Mouse (Mus musculus) urinary bladder, postnatal 4 days (tissue): ENCODE data around the gene Sv2a.
"Not testable (repeated sequence)": the region's sequence is repeated elsewhere in the genome, so short reads cannot be mapped to it uniquely, and the experiment has no call there.

Experiments used
- DNase-seq, 2 experiments: peaks; one replicate each; pipeline ENCODE4 v3.0.0; 2021 to 2022; ENCODE audit warnings: low spot score in 2 of 2

The Sv2a gene

DNA sequence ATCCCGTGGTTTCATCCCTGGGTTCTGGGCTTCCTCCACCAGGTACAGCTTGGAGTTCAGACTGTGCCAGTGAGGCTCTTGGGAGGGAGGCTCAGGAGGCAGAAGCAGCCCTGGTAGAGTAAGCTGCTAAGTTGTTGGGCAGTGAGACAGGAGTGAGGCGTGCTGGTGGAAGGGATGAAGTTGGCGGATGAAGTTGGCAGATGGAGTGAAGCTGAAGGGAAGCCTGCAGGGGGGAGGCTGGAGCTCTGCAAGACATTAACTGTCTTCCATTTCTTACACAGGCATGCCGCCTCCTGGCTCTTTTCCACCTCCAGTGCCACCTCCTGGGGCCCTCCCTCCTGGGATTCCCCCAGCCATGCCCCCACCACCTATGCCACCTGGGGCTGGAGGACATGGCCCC lies 6.9 kb upstream of the Sv2a start:
- DNase-seq: not testable (repeated sequence)

DNA sequence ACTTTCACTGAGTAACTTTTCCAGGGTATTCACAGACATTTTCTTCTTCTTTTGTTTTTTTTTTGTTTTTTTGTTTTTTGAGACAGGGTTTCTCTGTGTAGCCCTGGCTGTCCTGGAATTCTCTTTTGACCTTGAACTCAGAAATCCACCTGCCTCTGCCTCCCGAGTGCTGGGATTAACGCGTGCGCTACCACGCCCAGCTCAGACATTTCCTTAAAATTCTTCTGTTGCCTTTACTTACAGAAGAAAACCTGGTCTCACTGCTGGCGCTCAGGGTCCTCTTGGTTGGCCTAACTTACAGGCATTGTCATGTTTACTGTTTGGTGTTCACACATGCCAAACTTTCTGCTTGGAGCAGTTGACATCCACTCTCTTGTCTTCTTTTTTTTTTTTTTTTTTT lies 5.7 kb upstream of the Sv2a start:
- DNase-seq: no peak

DNA sequence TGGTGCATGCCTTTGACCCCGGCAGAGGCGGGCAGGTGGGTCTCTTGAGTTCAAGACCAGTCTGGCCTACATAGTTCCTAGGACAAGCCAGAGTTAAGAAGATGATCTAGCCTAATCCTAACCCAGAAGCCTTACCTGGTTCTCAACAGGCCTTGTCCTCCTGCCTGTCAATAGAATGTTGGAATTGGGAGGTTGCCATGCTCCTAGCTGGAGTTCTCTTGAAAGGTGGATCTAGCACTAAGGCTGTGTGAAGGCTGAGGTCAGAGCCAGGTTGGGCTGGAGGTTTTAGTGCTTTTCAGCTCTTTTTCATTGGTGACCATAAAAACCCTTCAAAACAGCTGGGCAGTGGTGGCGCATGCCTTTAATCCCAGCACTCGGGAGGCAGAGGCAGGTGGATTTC lies 2.5 kb upstream of the Sv2a start:
- no peak for DNase-seq

DNA sequence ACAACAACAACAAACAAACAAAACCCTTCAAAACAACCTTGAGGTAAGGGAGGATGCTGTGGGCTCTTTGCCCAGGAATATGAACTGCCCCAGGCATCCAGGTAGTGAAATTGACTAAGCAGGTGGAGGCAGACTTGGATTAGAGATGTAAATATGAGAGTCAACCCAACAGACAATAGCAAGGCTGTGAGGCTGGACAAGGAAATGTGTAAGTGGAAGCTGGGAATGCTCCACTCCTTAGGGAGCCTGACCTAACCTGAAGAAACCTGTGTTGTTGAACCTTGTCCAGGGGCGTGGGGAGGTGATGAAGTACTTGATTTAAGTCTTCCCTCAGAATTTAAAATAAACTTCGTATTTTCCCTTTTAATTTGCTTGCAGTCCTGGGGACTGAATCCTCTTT lies 2.0 kb upstream of the Sv2a start:
- no peak for DNase-seq

DNA sequence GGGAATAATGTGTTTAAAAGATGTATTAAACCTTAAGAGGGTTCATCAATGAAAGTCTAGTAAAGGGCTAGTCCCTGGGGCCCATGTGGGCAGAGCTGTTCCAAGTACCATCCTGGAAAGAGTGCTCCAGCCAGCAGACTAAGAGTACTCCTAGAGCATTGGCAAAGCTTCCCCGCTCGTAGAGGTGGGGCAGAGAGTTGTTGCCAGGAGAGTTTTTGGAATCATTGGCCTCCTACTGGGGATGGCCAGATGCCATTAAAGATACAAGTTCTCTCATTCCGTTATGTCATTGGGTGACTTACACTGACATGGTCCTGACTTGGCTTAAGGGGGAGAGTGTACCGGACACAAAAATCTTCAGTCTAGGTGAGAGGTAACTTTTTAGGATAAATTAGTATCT lies 1.4 kb upstream of the Sv2a start:
- no peak for DNase-seq

DNA sequence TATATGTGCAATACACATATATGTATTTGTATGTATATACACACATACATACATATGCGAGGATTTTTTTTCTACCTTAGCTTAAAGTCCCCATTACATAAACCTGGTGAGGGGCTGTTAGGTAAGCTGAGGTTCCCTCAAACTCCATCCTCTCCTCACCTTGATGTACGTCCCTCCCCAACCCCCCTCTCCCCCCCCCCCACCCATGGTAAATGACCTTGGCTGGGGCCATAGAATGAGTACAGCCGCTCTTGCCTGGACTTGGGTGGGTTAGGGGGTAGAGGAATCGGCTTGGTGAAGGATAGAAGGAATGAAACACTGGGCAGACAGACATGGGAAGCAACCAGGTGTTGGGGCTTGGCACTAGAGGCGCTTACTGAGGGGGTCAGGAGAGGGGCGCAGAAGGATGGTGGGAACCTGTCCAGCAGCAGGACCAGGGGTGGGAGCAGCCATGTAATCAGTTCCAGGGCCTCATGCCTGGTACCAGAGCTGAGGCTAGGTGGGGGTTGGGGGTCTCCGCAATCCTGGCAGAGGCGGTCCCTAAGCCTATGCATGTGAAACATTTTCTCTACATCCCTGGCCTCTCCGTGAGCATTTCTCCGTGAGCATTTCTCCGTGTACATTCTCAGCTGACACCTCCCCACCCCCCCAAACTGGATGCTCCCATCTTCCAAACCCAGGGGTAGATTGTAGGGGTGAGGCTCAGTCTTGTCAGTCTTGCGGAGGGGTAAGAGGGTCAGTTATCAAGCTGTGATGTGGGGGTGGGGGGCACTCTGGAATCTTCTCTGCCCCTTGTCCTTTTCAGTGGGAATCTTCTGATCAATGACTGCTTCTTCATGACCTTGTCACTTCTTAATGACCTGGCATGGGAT lies 795 bp downstream of the Sv2a start:
- DNase-seq: no peak

DNA sequence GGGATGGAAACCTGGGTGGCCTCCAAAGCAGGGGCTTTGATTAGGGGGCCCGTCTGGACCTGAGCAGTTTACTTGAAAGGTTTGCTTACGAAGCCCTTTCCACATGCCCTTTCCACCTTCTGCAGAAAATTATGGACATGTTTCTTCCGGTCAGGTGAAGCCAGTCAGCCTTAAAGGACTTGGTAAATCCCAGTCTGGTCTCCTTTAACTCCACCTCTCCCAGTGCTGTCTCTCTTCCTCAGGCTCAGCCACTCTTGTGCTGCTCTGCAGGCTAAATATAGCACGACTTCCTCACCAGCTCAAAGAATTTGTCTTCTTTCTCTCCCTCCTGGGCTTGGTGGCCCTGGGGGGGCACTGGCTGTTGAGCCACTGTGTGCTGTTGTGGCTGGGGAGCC lies 1.4 kb downstream of the Sv2a start:
- DNase-seq: no peak

DNA sequence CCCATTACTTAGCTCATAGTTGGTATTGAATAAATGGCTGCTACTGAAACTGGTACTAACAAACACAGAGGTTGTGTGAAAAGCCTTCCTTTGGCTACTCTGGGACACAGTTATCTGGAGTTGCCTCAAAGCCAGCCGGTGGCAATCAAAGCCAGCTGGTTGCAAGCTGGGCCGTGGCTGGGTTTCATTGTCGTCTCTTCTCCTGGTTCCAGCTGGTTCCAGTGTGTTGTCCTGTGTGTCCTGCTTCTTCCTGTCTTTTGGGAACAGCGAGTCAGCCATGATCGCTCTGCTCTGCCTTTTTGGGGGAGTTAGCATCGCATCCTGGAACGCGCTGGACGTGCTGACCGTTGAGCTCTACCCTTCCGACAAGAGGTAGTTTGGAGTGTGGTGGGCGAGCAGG lies 12.0 kb downstream of the Sv2a start:
- DNase-seq: no peak

DNA sequence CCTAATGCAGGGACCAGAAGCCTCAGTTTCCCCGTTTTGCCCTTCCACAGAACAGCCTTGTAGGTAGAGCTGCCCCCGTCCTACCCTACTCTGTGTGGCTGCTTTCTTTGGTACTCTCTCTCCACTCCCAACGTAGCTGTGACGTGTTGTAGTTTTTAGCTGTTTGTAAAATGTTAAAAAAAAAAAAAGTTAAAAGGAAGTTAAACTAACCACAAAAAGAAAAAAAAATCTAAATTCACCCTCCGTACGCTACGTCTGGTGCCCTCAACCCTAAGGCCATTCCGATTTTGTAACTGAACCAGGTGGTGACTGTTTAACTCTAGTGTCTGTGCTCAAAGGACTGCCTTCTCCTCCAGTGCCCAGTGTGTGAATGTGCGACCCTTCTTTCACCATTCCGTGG lies 14.0 kb downstream of the Sv2a start:
- no peak for DNase-seq

DNA sequence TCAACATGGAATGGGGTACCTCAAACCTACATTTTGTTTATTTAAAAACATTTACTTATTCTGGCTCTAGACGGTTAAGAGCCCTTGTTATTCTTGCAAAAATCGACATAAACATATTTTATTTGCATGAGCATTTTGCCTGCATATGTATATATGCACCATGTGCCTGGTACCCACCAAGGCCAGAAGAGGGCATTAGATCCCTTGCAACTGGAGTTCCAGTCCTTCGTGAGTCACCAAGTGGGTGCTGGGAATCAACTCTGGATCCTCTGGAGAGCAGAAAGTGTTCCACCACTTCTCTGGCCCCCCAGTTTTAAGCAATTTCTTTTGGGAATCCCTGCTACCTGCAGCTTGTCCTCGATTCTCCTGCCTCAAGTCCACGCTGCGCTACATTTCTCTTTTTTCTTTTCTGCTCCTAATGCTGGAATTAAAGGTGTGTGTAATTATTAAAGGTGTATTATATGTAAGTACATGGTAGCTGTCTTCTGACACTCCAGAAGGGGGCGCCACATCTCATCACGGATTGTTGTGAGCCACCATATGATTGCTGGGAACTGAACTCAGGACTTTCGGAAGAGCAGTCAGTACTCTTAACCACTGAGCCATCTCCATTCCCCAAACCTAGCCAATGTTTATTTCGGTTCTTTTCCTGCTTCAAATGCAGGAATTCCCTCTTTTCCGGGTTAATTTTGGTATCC lies 14.8 kb downstream of the Sv2a start:
- no peak for DNase-seq

DNA sequence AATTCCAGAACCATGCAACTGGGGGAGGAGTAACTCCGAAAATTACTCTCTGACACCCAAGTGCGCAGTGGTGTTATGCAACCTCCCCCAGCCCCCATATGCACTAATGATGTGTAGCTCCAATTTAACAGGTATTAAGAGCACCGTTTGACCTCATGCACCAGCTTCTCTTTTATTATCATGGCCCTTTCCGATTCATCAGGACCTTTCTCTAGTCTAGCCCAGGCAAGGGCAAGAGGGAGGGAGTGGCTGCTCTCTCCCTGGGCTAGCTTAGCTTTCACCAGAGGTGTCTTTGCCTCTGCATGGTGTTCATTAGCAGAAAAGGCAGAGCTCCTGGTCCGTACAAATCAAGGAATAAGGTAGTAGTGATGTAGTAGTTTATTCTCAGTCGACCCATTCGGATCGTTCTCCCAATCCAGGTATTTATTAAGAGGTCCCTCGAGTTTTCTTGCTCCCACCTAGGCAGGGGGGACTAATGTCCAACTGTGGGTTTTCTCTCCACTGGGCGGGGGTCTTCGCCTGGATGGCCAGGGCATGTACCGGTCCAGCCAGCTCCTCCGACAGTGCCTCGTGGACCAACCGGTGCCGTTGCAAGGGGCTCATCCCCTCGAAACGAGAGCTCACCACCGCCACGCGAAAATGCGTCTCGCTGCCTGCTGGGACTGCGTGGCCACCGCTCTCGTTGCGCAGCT lies 15.6 kb downstream of the Sv2a start:
- no peak for DNase-seq

DNA sequence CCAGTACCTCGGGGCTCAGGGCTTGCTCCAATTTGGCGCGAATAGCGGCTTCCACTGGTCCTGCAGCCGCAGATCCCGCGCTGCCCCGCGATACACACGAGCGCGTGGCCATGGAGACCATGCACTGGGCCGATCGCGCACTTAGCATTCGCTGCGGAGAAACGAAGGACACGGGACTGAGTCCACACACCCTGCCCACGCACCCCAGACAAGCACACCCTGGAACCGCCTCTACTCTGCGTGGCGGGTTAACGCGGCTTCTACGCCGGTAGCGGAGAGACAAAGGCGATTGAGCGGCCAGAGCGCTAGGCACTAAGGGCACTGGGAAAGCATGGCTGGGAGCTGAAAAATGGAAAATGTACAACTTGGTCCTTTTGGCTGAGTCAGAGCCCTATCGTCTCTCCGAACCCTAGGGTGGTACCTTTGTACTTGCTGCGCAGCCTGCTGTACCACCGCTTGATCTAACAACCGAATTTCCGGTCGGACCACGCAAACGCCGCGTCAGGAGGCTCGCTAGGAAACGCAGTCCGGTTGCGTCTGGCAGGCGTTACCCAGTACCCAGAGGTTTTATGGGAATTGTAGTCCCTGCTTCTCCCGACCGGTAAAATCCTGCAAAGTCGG lies 16.3 kb downstream of the Sv2a start:
- peak; percentile 81 to 86 for DNase-seq

DNA sequence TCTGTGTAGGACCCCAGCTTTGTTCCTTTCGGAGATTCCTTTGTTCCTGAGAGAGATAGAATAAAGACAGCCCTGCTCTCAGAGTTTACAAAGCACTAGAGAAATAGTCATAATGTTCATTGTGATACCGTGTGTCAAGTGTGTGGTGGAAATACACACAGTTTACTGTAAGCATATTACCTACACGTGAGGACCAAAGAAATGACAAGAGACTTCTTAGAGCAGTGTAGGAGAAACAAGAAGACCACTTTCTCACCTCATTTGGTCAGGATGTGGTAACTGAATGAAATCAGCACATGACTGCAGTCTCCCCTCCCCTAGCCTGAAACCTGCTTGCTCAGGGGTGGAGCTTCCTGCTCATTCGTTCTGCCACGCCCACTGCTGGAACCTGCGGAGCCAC lies 17.2 kb downstream of the Sv2a start:
- no peak for DNase-seq

DNA sequence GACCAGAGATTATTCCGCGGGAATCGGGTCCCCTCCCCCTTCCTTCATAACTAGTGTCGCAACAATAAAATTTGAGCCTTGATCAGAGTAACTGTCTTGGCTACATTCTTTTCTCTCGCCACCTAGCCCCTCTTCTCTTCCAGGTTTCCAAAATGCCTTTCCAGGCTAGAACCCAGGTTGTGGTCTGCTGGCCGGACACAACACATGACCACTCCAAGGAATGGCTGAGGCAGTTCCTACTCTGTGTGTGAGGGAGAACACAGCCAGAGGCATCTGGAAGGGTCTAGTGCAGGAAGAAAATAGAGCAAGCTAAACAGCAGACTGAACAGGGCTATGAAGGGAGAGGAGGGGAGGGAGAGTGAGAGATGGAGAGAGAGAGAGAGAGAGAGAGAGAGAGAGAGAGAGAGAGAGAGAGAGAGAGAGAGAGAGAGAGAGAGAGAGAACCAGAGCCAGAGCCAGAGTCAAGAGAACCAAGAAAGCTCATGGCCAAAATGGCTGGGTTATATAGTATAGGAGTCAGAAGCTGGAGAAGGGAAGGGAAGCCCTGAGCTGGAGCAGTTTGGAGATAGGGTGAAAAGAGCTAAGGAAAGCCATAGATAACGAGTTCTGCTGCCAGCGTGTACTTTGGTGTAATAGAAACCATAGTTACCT lies 17.8 kb downstream of the Sv2a start:
- DNase-seq: not testable (repeated sequence)

DNA sequence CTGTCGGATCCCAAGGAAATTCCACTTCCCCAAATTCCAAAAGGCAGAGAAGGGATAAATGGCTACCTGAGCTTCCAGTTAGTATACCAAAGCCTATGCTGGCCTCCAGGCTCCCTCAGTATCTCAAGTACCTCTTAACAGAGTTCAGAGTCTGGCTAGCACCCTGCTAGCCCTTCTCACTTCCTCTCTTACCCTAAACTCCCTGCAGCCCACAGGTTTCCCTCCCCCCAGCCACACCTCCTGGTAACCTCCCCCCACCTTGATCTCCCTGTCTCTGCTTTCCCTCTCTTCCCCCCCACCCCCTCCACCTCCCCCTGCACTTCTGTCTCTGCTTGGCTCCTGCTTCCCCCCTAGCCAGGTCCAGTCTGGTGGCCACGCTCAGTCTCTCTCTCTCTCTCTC lies 18.8 kb downstream of the Sv2a start:
- DNase-seq: no peak

DNA sequence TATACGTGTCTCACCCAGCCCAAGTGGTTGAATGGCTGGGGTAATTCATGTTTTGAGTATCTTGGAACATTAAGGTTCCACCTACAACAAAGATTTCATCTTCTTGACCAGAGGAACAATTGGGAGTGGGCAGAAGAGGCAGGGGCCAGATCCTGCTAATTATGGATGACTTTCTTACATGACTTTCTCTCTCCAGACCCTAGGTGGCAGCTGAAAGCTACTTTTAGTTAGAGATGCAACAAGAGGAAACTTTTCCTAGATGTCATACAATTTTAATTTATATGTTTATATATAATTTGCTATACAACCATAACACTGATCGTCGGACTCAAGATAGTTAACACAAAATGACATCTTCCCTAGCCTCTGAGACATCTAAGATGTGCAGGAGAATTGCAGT lies 26.9 kb downstream of the Sv2a start:
- no peak for DNase-seq

DNA sequence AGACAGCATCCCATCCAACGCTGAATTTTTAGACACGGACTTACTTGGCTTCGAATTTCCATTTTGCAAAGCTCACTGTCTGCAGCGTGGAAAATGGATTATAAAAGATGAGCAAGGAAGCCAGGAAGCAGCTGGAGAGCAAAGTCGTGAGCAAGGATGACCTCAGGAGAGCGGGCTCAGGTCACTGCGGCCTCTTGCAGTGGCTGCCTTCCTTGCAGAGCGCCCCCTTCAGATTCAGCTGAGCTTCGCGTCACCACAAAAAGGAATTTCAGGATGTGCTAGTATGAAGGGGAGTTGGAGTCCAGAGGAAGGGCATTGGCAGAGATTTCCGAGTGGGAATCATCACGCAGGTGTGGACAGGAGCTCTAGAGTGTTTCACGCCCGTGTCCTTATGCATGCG lies 28.3 kb downstream of the Sv2a start:
- DNase-seq: no peak

DNA sequence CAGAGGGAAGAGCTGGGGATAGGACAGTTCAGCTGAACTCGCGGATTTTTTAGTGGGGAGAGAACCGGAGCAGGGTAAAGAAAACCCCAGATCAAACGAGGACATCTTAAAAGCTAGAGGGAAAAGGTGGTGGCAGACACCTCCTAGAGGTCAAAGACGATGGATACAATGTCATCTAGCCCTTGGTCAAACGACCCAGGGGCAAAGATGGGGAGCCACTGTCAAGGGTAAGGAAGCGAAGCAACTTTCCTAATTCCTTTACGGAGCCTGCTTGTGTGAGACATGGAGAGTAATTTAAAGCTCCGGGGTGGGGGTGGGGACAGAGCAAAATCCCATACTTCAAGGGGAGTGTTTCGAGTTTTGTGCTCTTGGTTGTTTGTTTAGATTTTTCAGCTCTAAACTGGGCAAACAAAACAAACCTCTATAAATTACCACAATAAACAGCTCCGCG lies 38.3 kb downstream of the Sv2a start:
- no peak for DNase-seq

DNA sequence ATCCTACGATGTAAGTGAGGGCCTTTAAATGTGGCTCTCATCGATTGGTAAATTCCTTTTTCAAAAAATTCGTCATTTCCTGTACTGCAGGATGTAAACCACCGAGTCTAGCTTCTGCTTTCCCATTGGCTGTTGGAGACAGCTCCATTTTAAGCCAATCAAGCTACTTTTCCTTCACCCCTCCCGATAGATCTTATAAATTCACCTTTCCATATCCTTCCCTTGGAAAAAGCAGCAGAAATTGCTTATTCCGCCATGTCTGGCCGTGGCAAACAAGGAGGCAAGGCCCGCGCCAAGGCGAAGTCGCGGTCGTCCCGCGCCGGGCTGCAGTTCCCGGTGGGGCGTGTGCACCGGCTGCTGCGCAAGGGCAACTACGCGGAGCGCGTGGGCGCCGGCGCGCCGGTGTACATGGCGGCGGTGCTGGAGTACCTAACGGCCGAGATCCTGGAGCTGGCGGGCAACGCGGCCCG lies 38.7 kb downstream of the Sv2a start, which contains the start of the genes Bola1 and Hist2h2ab:
Gene Bola1, minus strand, starts transcription at position 49 of the 470 bp plus-strand sequence.
Gene Hist2h2ab, plus strand, starts transcription at position 205 of the 470 bp plus-strand sequence.
- DNase-seq: peak; percentile 64 to 65

DNA sequence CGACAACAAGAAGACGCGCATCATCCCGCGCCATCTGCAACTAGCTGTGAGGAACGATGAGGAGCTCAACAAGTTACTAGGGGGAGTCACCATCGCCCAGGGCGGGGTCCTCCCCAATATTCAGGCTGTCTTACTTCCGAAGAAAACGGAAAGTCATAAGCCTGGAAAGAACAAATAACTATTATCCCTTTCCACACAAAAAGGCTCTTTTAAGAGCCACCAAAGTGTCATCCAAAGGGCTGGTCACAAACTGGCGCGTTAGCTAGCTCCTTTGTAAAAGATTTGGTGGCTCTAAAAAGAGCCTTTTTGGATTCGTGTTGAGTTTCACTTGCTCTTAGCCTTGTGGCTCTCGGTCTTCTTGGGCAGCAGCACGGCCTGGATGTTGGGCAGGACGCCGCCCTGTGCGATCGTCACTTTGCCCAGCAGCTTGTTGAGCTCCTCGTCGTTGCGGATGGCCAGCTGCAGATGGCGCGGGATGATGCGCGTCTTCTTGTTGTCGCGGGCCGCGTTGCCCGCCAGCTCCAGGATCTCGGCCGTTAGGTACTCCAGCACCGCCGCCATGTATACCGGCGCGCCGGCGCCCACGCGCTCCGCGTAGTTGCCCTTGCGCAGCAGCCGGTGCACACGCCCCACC lies 39.3 kb downstream of the Sv2a start:
- not testable (repeated sequence) for DNase-seq
